Mouse (Mus musculus) splenic B cell, adult 2 months (primary cell): ENCODE data around the gene Nsun4.

Experiments used
- DNase-seq: peaks from one replicate; pipeline ENCODE4 v3.0.0-alpha.2; 2011; ENCODE audit warnings: low read depth, low spot score
- H3K27me3 ChIP-seq: 2 replicates; pipeline ENCODE4 v1.6.1; 2012; ENCODE audit warnings: mild to moderate bottlenecking, low read length, moderate library complexity, mixed read lengths; ENCODE audit not compliant: control insufficient read depth, poor library complexity, insufficient read depth, severe bottlenecking
- H3K36me3 ChIP-seq: 2 replicates; pipeline ENCODE4 v1.6.1; 2012; ENCODE audit warnings: mild to moderate bottlenecking, low read length, moderate library complexity, mixed read lengths; ENCODE audit not compliant: control insufficient read depth, poor library complexity, insufficient read depth, severe bottlenecking

Nsun4 gene

DNA sequence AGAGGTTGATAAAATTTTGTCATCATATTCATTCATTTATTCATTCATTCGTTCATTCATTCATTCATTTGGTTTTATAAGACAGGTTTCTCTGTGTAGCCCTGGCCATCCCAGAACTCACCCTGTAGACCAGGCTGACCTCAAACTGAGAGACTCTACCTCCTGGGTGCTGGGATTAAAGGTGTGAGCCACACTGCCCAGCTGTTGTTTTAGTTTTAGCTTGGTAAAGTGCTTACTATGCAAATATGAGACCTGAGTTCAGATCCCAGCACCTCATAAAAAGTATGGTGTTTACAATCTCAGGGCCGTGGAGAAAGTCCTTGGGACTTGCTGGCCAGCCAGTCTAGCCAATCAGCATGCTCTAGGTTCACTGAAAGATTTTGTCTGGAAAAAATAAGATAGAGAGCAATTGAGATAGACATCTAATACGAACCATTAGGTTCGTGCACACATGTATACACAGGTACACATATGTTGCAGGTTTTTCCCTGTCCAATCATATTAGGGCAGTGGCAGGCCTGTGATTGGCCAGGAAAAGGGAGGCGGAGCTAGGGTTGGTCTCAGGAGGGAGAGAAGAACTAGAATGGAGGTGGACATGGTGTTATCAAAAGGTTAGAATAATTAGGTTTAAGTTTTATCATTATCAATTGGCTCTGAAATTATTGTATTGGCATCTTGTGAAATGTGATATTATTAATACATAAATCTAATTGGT lies 5.5 kb upstream of the Nsun4 start:
- Histone ChIP-seq H3K27me3 (no peaks in the 10 kb centered on the region), H3K36me3 (no peaks in the 10 kb centered on the region)
- no peak for DNase-seq

DNA sequence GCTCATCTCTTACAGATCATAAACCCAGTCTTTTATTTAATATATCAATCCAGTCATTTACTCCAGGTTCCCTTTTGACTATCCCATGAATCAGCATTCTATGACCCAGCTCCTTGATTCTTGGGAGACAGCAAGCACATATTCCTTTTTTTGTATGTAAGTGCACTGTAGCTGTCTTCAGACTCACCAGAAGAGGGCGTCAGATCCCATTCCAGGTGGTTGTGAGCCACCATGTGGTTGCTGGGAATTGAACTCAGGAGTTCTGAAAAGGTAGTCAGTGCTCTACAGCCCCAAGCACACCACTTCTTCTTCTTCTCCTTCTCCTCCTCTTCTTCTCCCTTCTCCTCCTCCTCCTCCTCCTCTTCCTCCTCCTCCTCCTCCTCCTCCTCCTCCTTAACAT lies 3.9 kb upstream of the Nsun4 start:
- no peak for DNase-seq
- H3K27me3 ChIP-seq: no peaks in the 10 kb centered on the region

DNA sequence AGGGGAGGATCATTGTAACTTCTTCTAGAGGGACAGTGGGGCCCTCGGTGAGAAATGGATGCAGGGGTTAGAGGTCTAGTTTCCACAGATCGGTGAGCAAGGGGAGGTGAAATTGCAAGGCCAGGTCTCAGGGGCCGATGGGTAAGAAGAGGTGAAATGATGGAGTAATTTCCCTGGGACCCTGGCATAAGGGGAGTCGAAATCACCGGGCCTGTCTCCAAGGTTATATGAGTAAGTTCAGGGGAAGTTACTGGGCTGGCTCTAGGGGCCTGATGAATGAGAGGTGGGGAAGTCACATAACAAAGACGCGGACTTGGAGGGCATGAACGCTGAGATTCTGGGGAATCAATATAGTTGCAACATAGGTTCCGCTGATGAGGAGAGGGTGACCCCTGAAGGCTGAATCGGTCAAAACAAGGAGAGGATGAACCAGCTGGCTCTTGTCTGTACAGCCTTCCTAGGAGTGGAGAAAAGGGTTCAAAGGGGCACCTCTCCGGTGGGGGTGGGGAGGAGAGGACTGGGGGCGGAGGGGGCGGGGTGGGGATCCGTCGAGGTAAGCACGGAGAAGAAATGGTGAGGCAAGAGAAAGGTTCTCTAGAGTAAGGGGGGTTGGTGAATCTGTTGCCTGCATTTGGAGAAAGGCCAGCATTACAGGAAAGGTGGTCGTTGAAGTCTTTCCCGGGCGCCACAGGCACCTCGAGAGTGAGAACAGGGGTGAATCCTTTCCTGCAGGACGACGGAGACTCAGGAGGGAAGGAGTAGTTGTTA lies 966 bp downstream of the Nsun4 start:
- peak; percentile 67 for DNase-seq

More for the DNA sequence above, 3.9 kb upstream of the Nsun4 start:
- no peaks in the 10 kb centered on the region for H3K36me3 ChIP-seq

GRCm38 (mm10) chr4:116049211-116049610 lies 4.5 kb downstream of the Nsun4 start:
- DNase-seq: no peak
- H3K36me3 ChIP-seq: 0 out of 2 replicates have a peak, but pooled peaks cover 2% of the 10 kb centered on the region

More for the DNA sequence above, 966 bp downstream of the Nsun4 start:
- H3K36me3 ChIP-seq: no peaks in the 10 kb centered on the region
- no peaks in the 10 kb centered on the region for H3K27me3 ChIP-seq

DNA sequence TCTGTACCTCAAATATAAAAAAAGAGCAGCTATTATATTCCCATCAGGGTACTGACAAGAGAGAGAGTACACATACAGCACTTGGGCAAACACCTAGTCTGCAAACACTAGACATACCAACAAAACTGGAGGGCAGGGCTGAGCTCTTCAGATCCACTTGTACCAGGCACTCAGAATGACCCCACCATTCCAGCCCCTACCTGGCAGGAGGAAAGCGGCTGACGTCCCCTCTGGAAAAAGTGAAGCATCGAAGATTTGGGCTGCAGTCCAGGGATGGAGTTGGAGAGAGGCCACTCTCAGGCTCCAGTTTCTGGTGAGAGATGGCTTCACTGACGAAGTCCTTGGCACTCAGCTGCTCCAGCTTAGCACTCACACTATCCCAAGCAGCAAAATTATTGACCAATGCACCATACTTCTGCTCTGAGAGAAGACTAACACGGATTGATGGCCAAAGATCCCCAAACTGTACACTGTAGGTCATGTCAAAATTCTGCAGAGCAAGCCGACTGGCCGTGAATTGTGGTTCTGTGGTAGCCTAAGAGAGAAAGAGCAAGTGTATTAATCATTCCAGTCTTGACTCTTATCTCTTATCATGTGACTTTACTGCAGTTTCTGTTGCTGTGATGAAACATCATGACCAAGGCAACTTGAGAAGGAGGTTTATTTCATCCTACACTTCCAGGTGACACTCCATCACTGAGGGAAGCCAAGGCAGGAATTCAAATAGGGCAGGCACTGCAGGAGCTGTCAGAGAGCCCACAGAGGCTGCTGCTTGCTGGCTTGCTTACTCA lies 5.4 kb downstream of the Nsun4 start:
- H3K36me3 ChIP-seq: 0 out of 2 replicates have a peak, but pooled peaks cover 2% of the 10 kb centered on the region
- no peaks in the 10 kb centered on the region for H3K27me3 ChIP-seq
- DNase-seq: no peak

More at GRCm38 (mm10) chr4:116049211-116049610, 4.5 kb downstream of the Nsun4 start:
- no peaks in the 10 kb centered on the region for H3K27me3 ChIP-seq

GRCm38 (mm10) chr4:116047681-116048080 lies 6.0 kb downstream of the Nsun4 start:
- H3K36me3 ChIP-seq: 0 out of 2 replicates have a peak, but pooled peaks cover 2% of the 10 kb centered on the region
- H3K27me3 ChIP-seq: no peaks in the 10 kb centered on the region
- DNase-seq: no peak

GRCm38 (mm10) chr4:116046604-116047003 lies 7.1 kb downstream of the Nsun4 start:
- H3K36me3 ChIP-seq: peaks cover 6% of the 10 kb centered on the region; the same call in 1 of the 2 replicates
- H3K27me3 ChIP-seq: no peaks in the 10 kb centered on the region
- DNase-seq: no peak

- peak; percentile 36 for DNase-seq
- peaks cover 12% of the 10 kb centered on the region; the same call in 1 of the 2 replicates for H3K36me3 ChIP-seq
- no peaks in the 10 kb centered on the region for H3K27me3 ChIP-seq
Measured at GRCm38 (mm10) chr4:116042186-116042585, 11.5 kb downstream of the Nsun4 start.

GRCm38 (mm10) chr4:116040466-116040865 lies 13.2 kb downstream of the Nsun4 start:
- no peak for DNase-seq
- Histone ChIP-seq H3K27me3 (no peaks in the 10 kb centered on the region), H3K36me3 (peaks cover 13% of the 10 kb centered on the region)

- no peak for DNase-seq
- Histone ChIP-seq H3K36me3 (peaks cover 19% of the 10 kb centered on the region), H3K27me3 (no peaks in the 10 kb centered on the region)
Measured at GRCm38 (mm10) chr4:116033374-116033773, 20.3 kb downstream of the Nsun4 start.

GRCm38 (mm10) chr4:116032906-116033305 lies 20.8 kb downstream of the Nsun4 start:
- peaks cover 19% of the 10 kb centered on the region for H3K36me3 ChIP-seq
- DNase-seq: no peak
- no peaks in the 10 kb centered on the region for H3K27me3 ChIP-seq

- Histone ChIP-seq H3K27me3 (no peaks in the 10 kb centered on the region), H3K36me3 (no peaks in the 10 kb centered on the region)
- peak; percentile 5 for DNase-seq
Measured at GRCm38 (mm10) chr4:116017902-116018746, 35.6 kb downstream of the Nsun4 start, which contains the start of gene Faah. TSS of gene Faah (minus strand) at chr4:116017926.

DNA sequence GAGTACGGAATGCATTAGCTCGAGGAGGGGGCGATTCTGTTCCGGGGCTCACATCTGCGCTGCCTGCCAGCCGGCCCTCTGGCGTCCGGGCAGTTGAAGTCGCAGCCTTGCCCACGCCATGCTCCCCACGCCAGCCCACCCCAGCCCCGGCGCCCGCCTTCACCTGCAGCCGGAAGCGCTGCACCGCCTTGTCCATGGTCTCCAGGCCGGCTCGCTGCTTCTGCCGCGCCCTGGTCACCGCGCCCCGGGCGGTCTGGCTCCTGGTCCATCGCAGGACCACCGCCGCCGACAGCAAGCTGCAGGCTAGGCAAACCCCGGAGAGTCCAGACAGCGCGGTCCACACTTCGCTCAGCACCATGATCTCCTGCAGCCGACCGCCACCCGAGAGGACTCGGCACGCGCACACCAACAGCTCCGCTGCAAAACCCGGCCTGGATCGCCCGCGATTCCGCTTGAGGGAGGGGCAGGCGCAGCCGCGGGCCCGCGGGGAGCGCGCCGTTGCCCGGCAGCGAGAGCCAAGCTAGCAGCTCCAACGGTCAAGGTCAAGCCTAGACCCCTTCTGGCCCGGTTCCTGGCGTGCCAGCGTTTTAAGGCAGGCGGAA lies 36.3 kb downstream of the Nsun4 start:
- DNase-seq: peak; percentile 41
- Histone ChIP-seq H3K27me3 (no peaks in the 10 kb centered on the region), H3K36me3 (no peaks in the 10 kb centered on the region)
